Mouse (Mus musculus): ENCODE data around the gene Sipa1l3. TPM values are rescaled to one million over a fixed set of nuclear protein-coding genes. Genes with fewer than 3 reads are reported as not detected.

The Sipa1l3 gene
- polyA plus RNA-seq, 1 experiment from 2014 or later, result 22.4 TPM

DNA sequence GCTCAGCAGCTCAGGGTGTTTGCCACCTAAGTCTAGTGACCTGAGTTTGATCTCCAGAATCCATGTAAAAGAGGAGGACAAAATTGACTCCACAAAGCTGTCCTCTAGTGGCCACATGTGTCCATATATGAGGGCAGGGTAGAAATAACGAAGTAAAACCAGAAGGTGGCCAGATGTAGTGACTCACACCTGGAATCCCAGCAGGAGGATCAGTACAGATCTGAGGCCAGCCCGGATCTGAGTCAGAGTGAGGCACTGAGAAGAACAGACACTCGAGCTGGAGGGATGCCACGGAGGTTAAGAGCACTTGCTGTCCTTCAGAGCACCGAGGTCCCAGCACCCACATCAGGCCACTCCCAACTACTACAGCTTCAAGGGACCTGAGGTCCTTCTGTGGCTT, 68.3 kb downstream of the Sipa1l3 start:
- H3K4me1 ChIP-seq, result peaks cover 21% of the 10 kb centered on the region
- H3K27me3 ChIP-seq (replicated peaks), result no peaks in the 10 kb centered on the region
- H3K4me2 ChIP-seq, result no peak overlapping the region
- no peaks in the 10 kb centered on the region for H3K36me3 ChIP-seq (replicated peaks)
- WGBS, result 79% methylated on average over 5 of the region's 5 CpGs
- no peak overlapping the region for H3K9ac ChIP-seq
- H3K9me3 ChIP-seq, result no peaks in the 10 kb centered on the region
- H3K27ac ChIP-seq, result no peak overlapping the region
- H3K4me3 ChIP-seq, result no peak overlapping the region
- ATAC-seq (replicated peaks), result no peak

DNA sequence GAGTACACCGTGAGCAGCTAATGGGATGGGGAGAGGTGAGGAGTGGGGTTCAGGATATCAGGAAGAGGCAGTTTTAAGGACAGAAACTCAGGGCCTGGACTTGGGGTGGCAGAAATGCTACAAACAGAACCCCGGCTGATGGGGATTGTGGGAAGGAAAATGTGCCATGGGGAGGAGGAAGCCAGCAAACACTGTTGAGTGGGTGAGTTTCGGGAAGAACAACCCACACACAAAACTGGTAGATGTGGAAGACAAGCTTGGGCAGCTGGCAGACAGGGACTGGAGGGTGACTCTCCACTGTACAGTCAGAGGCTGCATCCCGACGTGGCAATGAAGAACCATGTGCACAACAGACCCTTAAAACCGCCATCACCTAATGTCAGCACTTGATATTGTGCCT, 69.6 kb downstream of the Sipa1l3 start:
- H3K27ac ChIP-seq, result no peak overlapping the region
- no peaks in the 10 kb centered on the region for H3K27me3 ChIP-seq (replicated peaks)
- H3K4me2 ChIP-seq, result no peak overlapping the region
- no peak overlapping the region for H3K9ac ChIP-seq
- H3K9me3 ChIP-seq, result no peaks in the 10 kb centered on the region
- ATAC-seq (replicated peaks), result no peak
- no peaks in the 10 kb centered on the region for H3K36me3 ChIP-seq (replicated peaks)
- WGBS, result 95% methylated on average over 6 of the region's 6 CpGs
- H3K4me1 ChIP-seq, result peaks cover 20% of the 10 kb centered on the region
- H3K4me3 ChIP-seq, result no peak overlapping the region

DNA sequence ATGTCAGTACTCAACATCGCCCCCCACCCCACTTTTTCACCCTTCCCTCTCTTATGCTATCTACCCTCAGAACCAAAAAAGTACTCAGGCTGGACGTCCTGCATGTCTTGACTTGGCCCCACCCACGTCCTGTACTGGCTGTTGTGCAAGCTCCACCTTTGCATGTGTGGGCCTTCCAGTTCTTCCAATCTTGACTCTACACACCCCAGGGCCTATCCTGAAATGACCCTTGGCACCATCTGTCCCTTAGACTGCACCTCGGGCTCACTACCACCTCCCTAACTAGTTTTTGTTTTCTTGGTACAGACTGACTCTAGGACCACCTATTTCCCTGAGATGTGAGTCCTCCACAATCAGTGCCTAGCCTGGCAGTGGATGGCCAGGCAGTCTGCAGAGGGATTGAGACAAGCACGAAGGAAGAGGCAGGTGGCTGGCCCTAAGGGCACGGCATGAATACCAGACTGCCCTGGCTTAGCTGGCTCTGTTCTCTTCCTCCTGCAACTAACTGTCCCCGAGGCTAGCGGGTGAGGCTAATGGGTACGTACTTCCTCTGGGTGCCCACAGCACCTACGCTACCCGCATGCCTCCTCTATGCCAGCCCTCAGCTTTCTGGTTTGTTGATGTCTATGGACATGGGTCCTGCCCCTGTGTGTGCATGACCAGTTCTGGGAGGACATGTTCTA, 71.2 kb downstream of the Sipa1l3 start:
- H3K27me3 ChIP-seq (replicated peaks), result no peaks in the 10 kb centered on the region

DNA sequence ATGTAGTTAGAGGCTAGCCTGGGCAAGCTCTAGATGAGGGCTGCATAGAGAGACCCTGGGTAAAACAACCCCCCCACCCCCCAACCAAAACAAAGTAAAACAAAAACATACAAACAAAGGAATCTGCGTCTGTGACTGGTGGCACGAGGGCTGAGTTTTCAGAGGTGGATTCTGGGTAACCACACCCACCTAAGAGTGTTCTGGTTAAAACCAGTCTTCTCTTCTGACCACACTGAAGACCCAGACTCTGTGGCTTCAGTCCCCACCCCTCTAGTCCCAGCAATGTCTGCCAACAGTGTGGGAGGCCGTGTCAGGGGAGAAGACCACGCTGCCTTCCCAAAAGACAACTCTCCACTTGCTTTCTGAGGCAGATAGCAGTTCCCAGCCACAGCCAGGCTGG, 72.3 kb downstream of the Sipa1l3 start:
- no peaks in the 10 kb centered on the region for H3K36me3 ChIP-seq (replicated peaks)
- no peak overlapping the region for H3K4me2 ChIP-seq
- 89% methylated on average over 4 of the region's 4 CpGs for WGBS
- peaks cover 14% of the 10 kb centered on the region for H3K4me1 ChIP-seq
- no peak overlapping the region for H3K9ac ChIP-seq
- no peaks in the 10 kb centered on the region for H3K9me3 ChIP-seq
- no peak for ATAC-seq (replicated peaks)
- H3K27ac ChIP-seq, result no peak overlapping the region
- no peaks in the 10 kb centered on the region for H3K27me3 ChIP-seq (replicated peaks)
- no peak overlapping the region for H3K4me3 ChIP-seq

More for the DNA sequence above, 71.2 kb downstream of the Sipa1l3 start:
- H3K27ac ChIP-seq, result no peak overlapping the region
- no peak overlapping the region for H3K4me3 ChIP-seq
- no peak for ATAC-seq (replicated peaks)
- H3K9me3 ChIP-seq, result no peaks in the 10 kb centered on the region
- H3K9ac ChIP-seq, result no peak overlapping the region
- no peak overlapping the region for H3K4me2 ChIP-seq
- WGBS, result 86% methylated on average over 11 of the region's 11 CpGs
- H3K4me1 ChIP-seq, result peaks cover 9% of the 10 kb centered on the region
- H3K36me3 ChIP-seq (replicated peaks), result no peaks in the 10 kb centered on the region

DNA sequence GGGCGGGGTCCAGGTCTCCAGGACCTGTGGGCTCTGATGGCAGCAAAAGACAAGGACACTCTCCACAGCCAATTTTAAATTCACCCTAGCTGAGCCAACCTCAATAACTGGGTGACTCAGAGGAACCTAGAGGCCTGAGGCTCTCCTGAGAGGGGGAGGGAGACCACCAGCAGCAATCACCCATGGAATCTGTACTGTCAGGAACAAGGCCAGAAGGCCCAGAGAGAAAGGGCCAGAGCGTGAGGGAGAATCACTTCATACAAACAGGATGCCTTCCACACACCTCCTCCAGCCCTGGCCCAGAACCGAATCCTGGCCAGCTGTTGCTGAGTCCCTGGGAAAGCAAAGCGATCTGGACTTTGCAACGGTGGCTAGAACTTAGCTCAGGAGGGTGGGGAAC, 73.9 kb downstream of the Sipa1l3 start:
- Histone ChIP-seq H3K4me1 (peaks cover 18% of the 10 kb centered on the region), H3K9me3 (no peaks in the 10 kb centered on the region), H3K27me3 (replicated peaks) (no peaks in the 10 kb centered on the region), H3K4me2 (no peak overlapping the region), H3K36me3 (replicated peaks) (no peaks in the 10 kb centered on the region), H3K9ac (no peak overlapping the region), H3K4me3 (no peak overlapping the region), H3K27ac (peak overlapping the region; percentile 26; the same call in 1 of the 2 replicates)
- ATAC-seq (replicated peaks), result no peak
- WGBS, result 78% methylated on average over 5 of the region's 5 CpGs

DNA sequence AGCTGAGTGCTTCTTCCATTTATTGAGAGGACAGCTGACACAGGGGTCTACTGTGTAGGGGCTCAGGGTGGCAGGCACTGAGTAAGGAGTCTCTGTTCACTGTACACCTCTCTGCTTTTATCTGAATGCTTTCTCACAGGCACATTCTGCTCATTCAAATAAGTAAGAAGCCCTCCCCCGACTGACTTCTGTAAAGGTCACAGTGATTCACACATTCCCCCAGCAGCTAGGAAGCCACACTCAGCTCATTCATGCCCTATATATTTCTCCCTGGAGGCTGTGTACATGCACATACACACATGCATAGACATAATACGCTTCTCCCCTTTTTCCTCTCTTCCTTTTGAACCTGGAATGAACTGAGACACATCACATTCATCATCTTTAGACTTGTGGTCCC, 74.4 kb downstream of the Sipa1l3 start:
- no peak overlapping the region for H3K9ac ChIP-seq
- 72% methylated on average over 2 of the region's 2 CpGs for WGBS
- H3K4me2 ChIP-seq, result no peak overlapping the region
- peak overlapping the region; percentile 26; the same call in 1 of the 2 replicates for H3K27ac ChIP-seq
- H3K36me3 ChIP-seq (replicated peaks), result no peaks in the 10 kb centered on the region
- no peak overlapping the region for H3K4me3 ChIP-seq
- ATAC-seq (replicated peaks), result no peak
- no peaks in the 10 kb centered on the region for H3K27me3 ChIP-seq (replicated peaks)
- no peaks in the 10 kb centered on the region for H3K9me3 ChIP-seq
- peaks cover 18% of the 10 kb centered on the region for H3K4me1 ChIP-seq

DNA sequence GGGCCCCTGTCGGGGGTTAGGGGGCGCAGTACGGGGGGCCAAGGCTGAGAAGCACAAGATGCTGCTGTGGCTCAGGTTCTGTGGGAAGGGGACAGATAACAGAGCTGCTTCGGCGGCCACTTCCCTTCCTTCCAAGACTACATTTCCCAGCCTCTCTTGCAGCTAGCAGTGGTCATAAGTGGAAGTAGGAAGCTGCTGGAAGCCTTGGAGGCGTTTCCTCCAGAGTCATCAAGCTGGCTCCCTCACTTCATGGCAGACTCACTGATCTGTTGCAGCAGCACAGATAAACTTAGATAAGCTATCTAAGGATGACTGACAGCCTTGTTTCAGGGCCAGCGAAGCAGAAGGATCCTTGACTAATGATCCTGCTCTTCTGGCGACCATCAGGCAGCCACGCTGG, 76.6 kb downstream of the Sipa1l3 start:
- H3K9me3 ChIP-seq, result no peaks in the 10 kb centered on the region
- 45% methylated on average over 9 of the region's 9 CpGs for WGBS
- peak overlapping the region; percentile 26; the same call in 1 of the 2 replicates for H3K4me2 ChIP-seq
- no peaks in the 10 kb centered on the region for H3K36me3 ChIP-seq (replicated peaks)
- H3K27ac ChIP-seq, result 0 out of 2 replicates have a peak overlapping the region, but pooled peaks have one; percentile 5
- H3K9ac ChIP-seq, result no peak overlapping the region
- ATAC-seq (replicated peaks), result 0 out of 2 replicates have a peak, but pooled peaks have one; percentile 29
- H3K27me3 ChIP-seq (replicated peaks), result no peaks in the 10 kb centered on the region
- H3K4me3 ChIP-seq, result no peak overlapping the region
- H3K4me1 ChIP-seq, result peaks cover 21% of the 10 kb centered on the region

DNA sequence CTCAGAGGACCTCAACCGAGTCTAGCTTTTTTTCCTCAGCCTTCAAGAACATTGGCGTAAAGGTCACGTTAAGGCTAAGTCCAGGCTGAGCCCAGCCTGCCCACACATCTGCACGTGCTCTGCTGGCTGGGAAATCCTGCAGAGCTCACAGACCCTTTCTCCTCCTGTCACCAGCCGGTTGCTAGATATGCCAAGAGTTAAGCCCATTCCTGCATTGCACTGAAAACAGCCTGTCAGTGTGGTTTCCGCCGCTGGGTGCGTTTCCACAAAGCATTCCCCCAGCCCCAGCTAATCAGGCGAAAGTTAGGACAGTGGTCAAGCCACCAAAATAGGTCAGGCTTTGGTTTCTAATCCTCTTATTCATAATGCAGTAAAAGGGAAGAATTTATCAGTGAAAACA, 77.3 kb downstream of the Sipa1l3 start:
- no peaks in the 10 kb centered on the region for H3K27me3 ChIP-seq (replicated peaks)
- ATAC-seq (replicated peaks), result no peak
- H3K4me1 ChIP-seq, result peaks cover 21% of the 10 kb centered on the region
- no peak overlapping the region for H3K27ac ChIP-seq
- H3K9me3 ChIP-seq, result no peaks in the 10 kb centered on the region
- no peaks in the 10 kb centered on the region for H3K36me3 ChIP-seq (replicated peaks)
- H3K9ac ChIP-seq, result no peak overlapping the region
- WGBS, result 26% methylated on average over 9 of the region's 9 CpGs
- peak overlapping the region; percentile 26; the same call in 1 of the 2 replicates for H3K4me2 ChIP-seq
- H3K4me3 ChIP-seq, result no peak overlapping the region

DNA sequence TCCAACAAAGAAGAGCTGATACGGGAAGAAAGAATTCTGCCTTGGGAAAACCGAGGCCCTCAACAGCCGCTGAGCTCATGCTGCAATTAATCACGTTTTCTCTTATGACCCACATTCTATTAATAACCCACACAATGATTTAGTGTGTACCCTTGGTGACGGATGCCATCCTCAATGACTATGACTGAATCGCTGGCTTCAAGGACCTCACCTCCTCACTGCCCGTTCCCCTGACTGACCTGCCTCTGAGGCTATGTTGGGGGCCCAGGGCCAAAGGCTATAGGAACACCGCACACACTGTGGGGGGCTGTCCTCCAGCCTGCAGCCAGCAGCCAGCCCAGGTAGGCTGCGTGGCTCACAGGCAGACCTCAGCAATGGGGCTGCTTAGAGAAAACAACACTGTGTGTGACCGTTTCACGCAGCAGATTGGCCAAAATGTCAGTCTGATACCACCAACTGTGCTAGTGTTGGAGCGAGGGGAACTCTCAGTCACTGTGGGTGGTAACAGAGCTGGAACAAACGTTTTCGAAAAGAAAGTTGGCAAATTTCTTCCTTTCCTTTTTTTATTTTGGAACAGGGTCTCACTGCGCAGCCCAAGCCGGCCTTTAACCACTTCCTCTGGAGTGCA, 79.7 kb downstream of the Sipa1l3 start:
- H3K4me3 ChIP-seq, result no peak overlapping the region
- ATAC-seq (replicated peaks), result no peak
- WGBS, result 79% methylated on average over 16 of the region's 16 CpGs
- no peaks in the 10 kb centered on the region for H3K36me3 ChIP-seq (replicated peaks)
- no peaks in the 10 kb centered on the region for H3K9me3 ChIP-seq
- H3K9ac ChIP-seq, result no peak overlapping the region
- no peak overlapping the region for H3K4me2 ChIP-seq
- H3K27ac ChIP-seq, result 0 out of 2 replicates have a peak overlapping the region, but pooled peaks have one; percentile 27
- H3K27me3 ChIP-seq (replicated peaks), result no peaks in the 10 kb centered on the region
- peaks cover 21% of the 10 kb centered on the region for H3K4me1 ChIP-seq

DNA sequence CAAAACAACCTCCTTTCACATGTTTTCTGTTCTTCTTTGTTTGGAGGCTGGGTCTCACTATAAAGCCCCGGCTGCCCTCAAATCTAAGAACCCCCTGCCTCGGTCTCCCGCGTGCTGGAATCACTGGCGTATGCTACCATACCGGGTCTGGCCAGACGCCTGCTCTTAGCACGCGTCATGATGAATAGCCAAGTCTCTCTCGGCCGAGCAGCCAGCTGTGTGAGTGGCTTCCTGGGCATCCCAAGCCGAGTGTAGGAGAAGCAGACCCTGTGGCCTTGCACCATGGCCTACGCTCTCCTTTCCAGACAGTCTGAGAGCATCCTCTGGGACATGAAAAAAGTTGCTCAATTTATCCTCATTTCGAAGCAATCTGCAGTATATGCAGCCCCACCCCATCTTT, 80.2 kb downstream of the Sipa1l3 start:
- no peak overlapping the region for H3K4me2 ChIP-seq
- no peak overlapping the region for H3K9ac ChIP-seq
- H3K36me3 ChIP-seq (replicated peaks), result no peaks in the 10 kb centered on the region
- H3K4me3 ChIP-seq, result no peak overlapping the region
- H3K9me3 ChIP-seq, result no peaks in the 10 kb centered on the region
- H3K27ac ChIP-seq, result no peak overlapping the region; the same call in 1 of the 2 replicates
- peaks cover 27% of the 10 kb centered on the region for H3K4me1 ChIP-seq
- H3K27me3 ChIP-seq (replicated peaks), result no peaks in the 10 kb centered on the region
- WGBS, result 89% methylated on average over 14 of the region's 14 CpGs
- no peak for ATAC-seq (replicated peaks)

DNA sequence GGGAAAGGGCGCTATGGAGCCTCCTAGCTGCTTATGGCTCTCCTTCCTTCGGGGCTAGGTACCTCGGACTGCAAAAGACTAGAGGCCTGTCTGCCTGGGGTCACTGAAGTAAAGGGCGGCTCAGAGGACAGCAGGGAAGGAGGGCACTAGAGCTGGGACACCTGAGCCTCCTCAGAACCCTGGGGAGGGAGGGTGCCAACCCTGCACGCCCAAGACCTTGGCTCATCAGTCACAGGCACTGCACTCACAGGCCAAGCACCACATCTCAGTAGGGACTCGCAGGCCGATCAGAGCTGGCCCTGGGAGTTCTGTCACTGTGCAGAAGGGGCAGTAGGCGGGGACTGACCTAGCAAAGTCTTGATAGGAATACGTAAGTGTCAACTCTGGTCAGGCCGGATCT, 81.4 kb downstream of the Sipa1l3 start:
- no peaks in the 10 kb centered on the region for H3K9me3 ChIP-seq
- 81% methylated on average over 10 of the region's 10 CpGs for WGBS
- no peak overlapping the region for H3K4me3 ChIP-seq
- no peaks in the 10 kb centered on the region for H3K36me3 ChIP-seq (replicated peaks)
- no peak for ATAC-seq (replicated peaks)
- H3K27me3 ChIP-seq (replicated peaks), result no peaks in the 10 kb centered on the region
- no peak overlapping the region for H3K9ac ChIP-seq
- peaks cover 33% of the 10 kb centered on the region for H3K4me1 ChIP-seq
- no peak overlapping the region for H3K27ac ChIP-seq
- no peak overlapping the region for H3K4me2 ChIP-seq

DNA sequence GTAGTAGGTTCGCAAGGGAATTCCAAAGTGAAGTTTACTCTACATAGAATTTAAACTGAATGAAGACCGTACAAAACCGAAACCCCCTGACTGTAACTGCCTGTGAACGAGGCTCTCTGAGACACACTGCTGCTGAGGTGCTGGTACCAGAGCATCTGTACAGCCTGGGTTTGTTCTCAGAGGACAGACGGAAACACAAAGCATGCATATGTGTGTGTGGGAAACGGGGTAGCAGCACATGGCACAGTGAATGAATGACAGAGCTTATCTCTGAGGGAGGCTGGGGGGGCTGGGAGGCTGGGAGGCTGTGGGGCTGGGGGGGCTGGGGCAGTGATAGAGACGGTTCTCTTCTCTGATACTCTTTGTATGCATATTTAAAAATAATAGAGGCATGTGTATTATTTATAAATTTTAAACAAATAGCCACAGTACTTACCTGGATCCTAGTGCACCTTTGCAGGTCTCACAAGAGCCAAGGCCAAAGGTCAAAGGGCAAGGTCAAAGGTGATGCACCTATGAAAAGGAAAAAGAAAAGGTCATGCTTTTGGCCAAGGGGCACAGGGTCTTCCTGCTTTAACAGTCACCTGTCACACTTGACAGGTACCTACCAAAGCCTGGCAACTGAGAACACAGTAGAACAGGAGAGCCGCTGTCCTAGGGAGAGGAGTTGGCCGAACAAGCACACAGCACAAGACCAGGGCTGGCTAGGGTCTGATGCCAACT, 84.0 kb downstream of the Sipa1l3 start:
- 74% methylated on average over 9 of the region's 9 CpGs for WGBS
- H3K36me3 ChIP-seq (replicated peaks), result no peaks in the 10 kb centered on the region
- no peak overlapping the region for H3K9ac ChIP-seq
- ATAC-seq (replicated peaks), result no peak
- no peak overlapping the region for H3K4me3 ChIP-seq
- H3K4me1 ChIP-seq, result peaks cover 40% of the 10 kb centered on the region
- no peaks in the 10 kb centered on the region for H3K9me3 ChIP-seq
- no peak overlapping the region for H3K4me2 ChIP-seq
- H3K27me3 ChIP-seq (replicated peaks), result no peaks in the 10 kb centered on the region
- H3K27ac ChIP-seq, result no peak overlapping the region

Data from midbrain, embryonic 15.5 days (tissue).